8 mouse cellular contexts compared by ENCODE assay signal in the genomic region with DNA sequence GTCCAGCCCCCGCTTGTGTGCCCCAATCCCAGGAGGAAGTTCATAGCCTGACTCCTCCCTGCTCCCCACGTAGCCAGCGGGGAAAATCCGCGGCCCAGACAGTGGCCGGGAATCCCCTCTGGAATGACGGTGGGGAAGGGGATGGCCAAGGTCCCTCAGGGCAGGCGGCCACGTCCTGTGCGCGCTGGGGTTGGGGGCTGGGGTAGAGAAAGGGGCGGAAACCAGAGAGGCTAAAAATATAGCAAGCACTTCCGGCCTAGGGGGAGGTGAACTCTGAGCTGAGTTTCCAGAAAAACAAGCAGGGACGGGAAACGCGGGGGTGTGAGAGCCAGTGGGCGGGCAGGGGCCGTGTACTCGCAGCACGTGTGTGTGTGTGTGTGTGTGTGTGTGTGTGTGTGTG. TPM values are rescaled to one million over a fixed set of nuclear protein-coding genes. Genes with fewer than 3 reads are reported as not detected.
DNase-seq lines count a peak whose midpoint lies in the region; ATAC-seq and TF ChIP-seq lines count a peak whose summit lies in the region.

No protein-coding gene starts in this region.

- no peaks in the 10 kb centered on the region for H3K9me3 ChIP-seq in E14TG2a.4 (ENCODE audit: low read length)
- H3K9me3 ChIP-seq in forebrain, embryonic 15.5 days = no peaks in the 10 kb centered on the region
- no peaks in the 10 kb centered on the region for H3K9me3 ChIP-seq in hindbrain, embryonic 10.5 days
- H3K9me3 ChIP-seq in limb, embryonic 12.5 days = no peaks in the 10 kb centered on the region
- no peaks in the 10 kb centered on the region for H3K9me3 ChIP-seq in midbrain, embryonic 13.5 days

- peaks cover 43% of the 10 kb centered on the region for H3K36me3 ChIP-seq in E14TG2a.4 (ENCODE audit: insufficient read depth, low read length)
- H3K36me3 ChIP-seq in forebrain, embryonic 15.5 days = peaks cover 13% of the 10 kb centered on the region
- peaks cover 29% of the 10 kb centered on the region for H3K36me3 ChIP-seq in hindbrain, embryonic 10.5 days
- H3K36me3 ChIP-seq in limb, embryonic 12.5 days = peaks cover 24% of the 10 kb centered on the region
- H3K36me3 ChIP-seq in midbrain, embryonic 13.5 days = peaks cover 15% of the 10 kb centered on the region

- H3K4me1 ChIP-seq in E14TG2a.4 (replicated peaks; ENCODE audit: low read depth, low read length) = peaks cover 93% of the 10 kb centered on the region
- peaks cover 48% of the 10 kb centered on the region for H3K4me1 ChIP-seq in forebrain, embryonic 15.5 days
- peaks cover 66% of the 10 kb centered on the region for H3K4me1 ChIP-seq in hindbrain, embryonic 10.5 days (replicated peaks)
- peaks cover 63% of the 10 kb centered on the region for H3K4me1 ChIP-seq in limb, embryonic 12.5 days (replicated peaks)
- H3K4me1 ChIP-seq in midbrain, embryonic 13.5 days (replicated peaks) = peaks cover 49% of the 10 kb centered on the region

- TF ChIP-seq CTCF in E14TG2a.4 (conservative IDR thresholded peaks at IDR 0.05; ENCODE audit: low read length) = no peak

- 4% methylated on average over 20 of the region's 20 CpGs for WGBS in forebrain, embryonic 15.5 days
- WGBS in hindbrain, embryonic 10.5 days = 10% methylated on average over 20 of the region's 20 CpGs
- WGBS in limb, embryonic 12.5 days = under 1% methylated on average over 20 of the region's 20 CpGs
- 6% methylated on average over 20 of the region's 20 CpGs for WGBS in midbrain, embryonic 13.5 days

- H3K9ac ChIP-seq in forebrain, embryonic 15.5 days (replicated peaks) = peak overlapping the region; percentile 41
- H3K9ac ChIP-seq in limb, embryonic 12.5 days (replicated peaks) = peak overlapping the region; percentile 63
- H3K9ac ChIP-seq in midbrain, embryonic 13.5 days (replicated peaks) = peak overlapping the region; percentile 45

- H3K27me3 ChIP-seq in E14TG2a.4 (ENCODE audit: insufficient read depth, low read length) = no peaks in the 10 kb centered on the region
- no peaks in the 10 kb centered on the region for H3K27me3 ChIP-seq in forebrain, embryonic 15.5 days
- peaks cover 23% of the 10 kb centered on the region for H3K27me3 ChIP-seq in hindbrain, embryonic 10.5 days (ENCODE audit: insufficient read depth, poor library complexity, severe bottlenecking)
- no peaks in the 10 kb centered on the region for H3K27me3 ChIP-seq in limb, embryonic 12.5 days
- peaks cover 16% of the 10 kb centered on the region for H3K27me3 ChIP-seq in midbrain, embryonic 13.5 days

- peak overlapping the region; percentile 89 for H3K4me3 ChIP-seq in E14TG2a.4 (replicated peaks; ENCODE audit: low read length)
- peak overlapping the region; percentile 24 for H3K4me3 ChIP-seq in forebrain, embryonic 15.5 days
- peak overlapping the region; percentile 48 for H3K4me3 ChIP-seq in hindbrain, embryonic 10.5 days
- H3K4me3 ChIP-seq in limb, embryonic 12.5 days (replicated peaks) = peak overlapping the region; percentile 38
- peak overlapping the region; percentile 20 for H3K4me3 ChIP-seq in midbrain, embryonic 13.5 days (replicated peaks)

- H3K27ac ChIP-seq in forebrain, embryonic 15.5 days (replicated peaks) = peak overlapping the region; percentile 42
- H3K27ac ChIP-seq in hindbrain, embryonic 10.5 days = peak overlapping the region; percentile 91
- H3K27ac ChIP-seq in limb, embryonic 12.5 days = peak overlapping the region; percentile 99
- H3K27ac ChIP-seq in midbrain, embryonic 13.5 days = peak overlapping the region; percentile 62; the same call in 1 of the 2 replicates

- no peak for ATAC-seq in forebrain, embryonic 15.5 days (replicated peaks)
- ATAC-seq in limb, embryonic 12.5 days (ENCODE audit: insufficient number of reproducible peaks, insufficient read depth, low FRiP score, low TSS enrichment, low read depth) = peak; percentile 61
- ATAC-seq in midbrain, embryonic 13.5 days = peak; percentile 12; the same call in 1 of the 2 replicates

- peak overlapping the region; percentile 45 for H3K4me2 ChIP-seq in forebrain, embryonic 15.5 days (replicated peaks)
- peak overlapping the region; percentile 66 for H3K4me2 ChIP-seq in limb, embryonic 12.5 days
- peak overlapping the region; percentile 51 for H3K4me2 ChIP-seq in midbrain, embryonic 13.5 days (replicated peaks)

- peak; percentile 88 for DNase-seq in adrenal gland, postnatal 10 days
- peak; percentile 76 for DNase-seq in hindbrain, embryonic 10.5 days (ENCODE audit: low spot score)
- DNase-seq in spleen, postnatal 10 days (ENCODE audit: low spot score in 2 of 2) = peak; percentile 72 to 87
- no peak for DNase-seq in cerebellum, adult 9-10 months

RNA-seq across cellular contexts. Expression of gene Zfp36, which starts 1.9 kb away (rescaled TPM):
- 10 to 100 TPM; 11.4 to 27.2 TPM for total RNA-seq in adrenal gland, postnatal 10 days (2021)
- 5.6 and 5.7 TPM in 2 replicates for polyA plus RNA-seq in forebrain, embryonic 15.5 days (2015; fragmentation: Nextera tagmentation; extraction: Ambion mirVana)
- polyA plus RNA-seq in hindbrain, embryonic 10.5 days (2016; fragmentation: Nextera tagmentation; extraction: Ambion mirVana) = 5.3 and 5.8 TPM in 2 replicates
- 7.1 and 7.7 TPM in 2 replicates for polyA plus RNA-seq in limb, embryonic 12.5 days (2016; fragmentation: Nextera tagmentation; extraction: Ambion mirVana)
- polyA plus RNA-seq in midbrain, embryonic 13.5 days (2015; fragmentation: Nextera tagmentation; extraction: Ambion mirVana) = 3.1 and 4.2 TPM in 2 replicates

RNA-seq across cellular contexts. Expression of gene Plekhg2, which starts 9.5 kb away (rescaled TPM):
- total RNA-seq in adrenal gland, postnatal 10 days (2021) = 10 to 100 TPM; 27.9 to 37.0 TPM
- polyA plus RNA-seq in forebrain, embryonic 15.5 days (2015; fragmentation: Nextera tagmentation; extraction: Ambion mirVana) = 42.8 and 47.8 TPM in 2 replicates
- polyA plus RNA-seq in hindbrain, embryonic 10.5 days (2016; fragmentation: Nextera tagmentation; extraction: Ambion mirVana) = 82.4 and 93.0 TPM in 2 replicates
- 96.9 and 106 TPM in 2 replicates for polyA plus RNA-seq in limb, embryonic 12.5 days (2016; fragmentation: Nextera tagmentation; extraction: Ambion mirVana)
- polyA plus RNA-seq in midbrain, embryonic 13.5 days (2015; fragmentation: Nextera tagmentation; extraction: Ambion mirVana) = 34.5 and 37.6 TPM in 2 replicates

RNA-seq across cellular contexts. Expression of gene Med29, which starts 10.6 kb away (rescaled TPM):
- total RNA-seq in adrenal gland, postnatal 10 days (2021) = 10 to 100 TPM; 19.8 to 25.9 TPM
- 44.6 and 46.9 TPM in 2 replicates for polyA plus RNA-seq in forebrain, embryonic 15.5 days (2015; fragmentation: Nextera tagmentation; extraction: Ambion mirVana)
- polyA plus RNA-seq in hindbrain, embryonic 10.5 days (2016; fragmentation: Nextera tagmentation; extraction: Ambion mirVana) = 62.9 and 65.0 TPM in 2 replicates
- 45.4 and 51.6 TPM in 2 replicates for polyA plus RNA-seq in limb, embryonic 12.5 days (2016; fragmentation: Nextera tagmentation; extraction: Ambion mirVana)
- 43.4 and 49.5 TPM in 2 replicates for polyA plus RNA-seq in midbrain, embryonic 13.5 days (2015; fragmentation: Nextera tagmentation; extraction: Ambion mirVana)

RNA-seq across cellular contexts. Expression of gene Paf1, which starts 10.8 kb away (rescaled TPM):
- 10 to 100 TPM; 56.5 to 59.2 TPM for total RNA-seq in adrenal gland, postnatal 10 days (2021)
- 98.0 and 106 TPM in 2 replicates for polyA plus RNA-seq in forebrain, embryonic 15.5 days (2015; fragmentation: Nextera tagmentation; extraction: Ambion mirVana)
- 83.2 and 85.4 TPM in 2 replicates for polyA plus RNA-seq in hindbrain, embryonic 10.5 days (2016; fragmentation: Nextera tagmentation; extraction: Ambion mirVana)
- 83.0 and 86.8 TPM in 2 replicates for polyA plus RNA-seq in limb, embryonic 12.5 days (2016; fragmentation: Nextera tagmentation; extraction: Ambion mirVana)
- polyA plus RNA-seq in midbrain, embryonic 13.5 days (2015; fragmentation: Nextera tagmentation; extraction: Ambion mirVana) = 97.9 and 99.2 TPM in 2 replicates

RNA-seq across cellular contexts. Expression of gene Rps16, which starts 31.5 kb away (rescaled TPM):
- 1,000 to 10,000 TPM; 1,220 to 1,241 TPM for total RNA-seq in adrenal gland, postnatal 10 days (2021)
- polyA plus RNA-seq in forebrain, embryonic 15.5 days (2015; fragmentation: Nextera tagmentation; extraction: Ambion mirVana) = 514 and 544 TPM in 2 replicates
- polyA plus RNA-seq in hindbrain, embryonic 10.5 days (2016; fragmentation: Nextera tagmentation; extraction: Ambion mirVana) = 777 and 925 TPM in 2 replicates
- 915 and 927 TPM in 2 replicates for polyA plus RNA-seq in limb, embryonic 12.5 days (2016; fragmentation: Nextera tagmentation; extraction: Ambion mirVana)
- 531 and 537 TPM in 2 replicates for polyA plus RNA-seq in midbrain, embryonic 13.5 days (2015; fragmentation: Nextera tagmentation; extraction: Ambion mirVana)

Comparison
In these comparisons a context has a peak if more than half of its experiments do, and no peak if none do; other contexts are left out.
1. H3K4me3 ChIP-seq: peak in every context shown above with its lines; median percentile 89 in E14TG2a.4; 48 in hindbrain, embryonic 10.5 days; 38 in limb, embryonic 12.5 days; 24 in forebrain, embryonic 15.5 days; 20 in midbrain, embryonic 13.5 days.
2. H3K27ac ChIP-seq: peak in every context shown above with its lines; median percentile 99 in limb, embryonic 12.5 days; 91 in hindbrain, embryonic 10.5 days; 62 in midbrain, embryonic 13.5 days; 42 in forebrain, embryonic 15.5 days.